Mouse (Mus musculus) CH12.LX (cell line): ENCODE measurements at regions not wholly inside any gene's neighbourhood (a gene's known extent, or its start where the extent isn't known, plus 50 kb on each side); places are given as distances from the start of the nearest gene placed in this dataset.
A peak's percentile ranks its signal among the peaks of the same experiment; 100 is the strongest.

Experiments
- DNase-seq: peaks from one replicate; pipeline ENCODE4 v3.0.0-alpha.2; 2013; ENCODE audit errors: extremely low read depth
- H3K27ac ChIP-seq: 2 replicates; pipeline ENCODE4 v1.5.1; 2012; ENCODE audit warnings: low read depth, mild to moderate bottlenecking, control low read depth, moderate library complexity; ENCODE audit not compliant: insufficient read depth
- H3K27me3 ChIP-seq: replicated peaks from 2 replicates; pipeline ENCODE3; 2012; ENCODE audit warnings: inconsistent platforms
- H3K36me3 ChIP-seq, 2 experiments: replicated peaks in 1 of 2; 2 replicates each; pipeline versions ENCODE3 to v1.6.1; 2012; ENCODE audit warnings: inconsistent platforms in 1 of 2, low read length in 1 of 2, mild to moderate bottlenecking in 1 of 2, mixed read lengths in 1 of 2, moderate library complexity in 1 of 2; ENCODE audit not compliant: control insufficient read depth in 1 of 2, insufficient read depth in 1 of 2
- H3K4me1 ChIP-seq, 2 experiments: 2 replicates each; pipeline ENCODE4 v1.6.1; 2012; ENCODE audit warnings: inconsistent platforms in 1 of 2, moderate library complexity in 1 of 2; ENCODE audit not compliant: insufficient read depth in 2 of 2, control insufficient read depth in 1 of 2
- H3K4me2 ChIP-seq: 2 replicates; pipeline ENCODE4 v1.6.1; 2012; ENCODE audit warnings: low read depth, mild to moderate bottlenecking, control low read depth; ENCODE audit not compliant: poor library complexity, insufficient read depth, severe bottlenecking
- H3K4me3 ChIP-seq, 3 experiments: fragments of 150-350 bp in 1 of 3; sonication (generic) in 1 of 3; replicated peaks in 1 of 3; 2 replicates each; pipeline versions ENCODE3 to v1.5.1; 2011 to 2012; ENCODE audit warnings: low read depth in 2 of 3, low read length in 2 of 3, mild to moderate bottlenecking in 2 of 3, moderate library complexity in 2 of 3, control low read depth in 1 of 3, improper control_type of control experiment in 1 of 3, inconsistent platforms in 1 of 3, mixed read lengths in 1 of 3; ENCODE audit not compliant: poor library complexity in 1 of 3
- H3K79me2 ChIP-seq: replicated peaks from 2 replicates; pipeline ENCODE4 v1.6.1; 2012; ENCODE audit warnings: mild to moderate bottlenecking, moderate library complexity; ENCODE audit not compliant: control insufficient read depth, poor library complexity, insufficient read depth, severe bottlenecking; ENCODE audit errors: extremely low read depth
- H3K9ac ChIP-seq: 2 replicates; pipeline ENCODE4 v1.6.1; 2012; ENCODE audit warnings: low read depth, mild to moderate bottlenecking, control low read depth, moderate library complexity; ENCODE audit not compliant: insufficient read depth
- H3K9me3 ChIP-seq: replicated peaks from 2 replicates; pipeline ENCODE3; 2012; ENCODE audit warnings: low read length, inconsistent platforms, mixed read lengths
- CHD1 ChIP-seq: IDR thresholded peaks from 2 replicates; pipeline ENCODE4 v1.6.1; 2012; ENCODE audit warnings: low read depth, low read length, improper control_type of control experiment, inconsistent platforms
- CHD2 ChIP-seq: IDR thresholded peaks from 2 replicates; pipeline ENCODE4 v1.6.1; 2011; ENCODE audit warnings: low read length, improper control_type of control experiment
- CTCF ChIP-seq, 2 experiments: IDR thresholded peaks in 1 of 2; conservative IDR thresholded peaks in 1 of 2; 2 replicates each; pipeline ENCODE4 v1.5.1; 2011 to 2012; ENCODE audit warnings: low read depth in 2 of 2, low read length in 2 of 2, improper control_type of control experiment in 1 of 2, inconsistent platforms in 1 of 2, mild to moderate bottlenecking in 1 of 2, moderate library complexity in 1 of 2
- ETS1 ChIP-seq: conservative IDR thresholded peaks from 2 replicates; pipeline ENCODE4 v1.6.1; 2012; ENCODE audit warnings: low read depth, mild to moderate bottlenecking, inconsistent platforms, low read length, improper control_type of control experiment, moderate library complexity
- JUN ChIP-seq: IDR thresholded peaks from 2 replicates; pipeline ENCODE4 v1.6.1; 2011; ENCODE audit warnings: low read depth, mild to moderate bottlenecking, low read length, improper control_type of control experiment, moderate library complexity; ENCODE audit not compliant: insufficient read depth
- MAFK ChIP-seq: IDR thresholded peaks from 2 replicates; pipeline ENCODE4 v1.6.1; 2011; ENCODE audit warnings: low read length, improper control_type of control experiment; ENCODE audit not compliant: insufficient replicate concordance
- MAZ ChIP-seq: IDR thresholded peaks from 2 replicates; pipeline ENCODE4 v1.6.1; 2012; ENCODE audit warnings: low read depth, mild to moderate bottlenecking, inconsistent platforms, low read length, improper control_type of control experiment, moderate library complexity
- MEF2A ChIP-seq: IDR thresholded peaks from 2 replicates; pipeline ENCODE4 v1.6.1; 2014; ENCODE audit warnings: low read depth, mild to moderate bottlenecking, inconsistent platforms, low read length, improper control_type of control experiment, borderline replicate concordance
- PAX5 ChIP-seq: IDR thresholded peaks from 2 replicates; pipeline ENCODE4 v1.6.1; 2012; ENCODE audit warnings: low read length, inconsistent platforms, mixed read lengths
- RAD21 ChIP-seq: IDR thresholded peaks from 2 replicates; pipeline ENCODE4 v1.6.1; 2011; ENCODE audit warnings: low read depth, mild to moderate bottlenecking, low read length, improper control_type of control experiment, moderate library complexity
- RCOR1 ChIP-seq: conservative IDR thresholded peaks from 2 replicates; pipeline ENCODE4 v1.6.1; 2012; ENCODE audit warnings: low read depth, mild to moderate bottlenecking, inconsistent platforms, low read length, improper control_type of control experiment
- SMC3 ChIP-seq: IDR thresholded peaks from 2 replicates; pipeline ENCODE4 v1.6.1; 2011; ENCODE audit warnings: low read depth, low read length, improper control_type of control experiment
- TBP ChIP-seq: conservative IDR thresholded peaks from 2 replicates; pipeline ENCODE4 v1.6.1; 2011; ENCODE audit warnings: low read depth, low read length, improper control_type of control experiment
- UBTF ChIP-seq: IDR thresholded peaks from 2 replicates; pipeline ENCODE4 v1.6.1; 2012; ENCODE audit warnings: low read depth, mild to moderate bottlenecking, inconsistent platforms, low read length, improper control_type of control experiment, moderate library complexity
- USF2 ChIP-seq: conservative IDR thresholded peaks from 2 replicates; pipeline ENCODE4 v1.6.1; 2011; ENCODE audit warnings: low read depth, low read length, improper control_type of control experiment
- ZC3H11A ChIP-seq: IDR thresholded peaks from 2 replicates; pipeline ENCODE4 v1.6.1; 2012; ENCODE audit warnings: low read depth, mild to moderate bottlenecking, inconsistent platforms, low read length, improper control_type of control experiment
- ZKSCAN1 ChIP-seq: IDR thresholded peaks from 2 replicates; pipeline ENCODE4 v1.6.1; 2012; ENCODE audit warnings: low read depth, inconsistent platforms, low read length, improper control_type of control experiment, borderline replicate concordance
- ZNF384 ChIP-seq: IDR thresholded peaks from 2 replicates; pipeline ENCODE4 v1.6.1; 2012; ENCODE audit warnings: low read depth, low read length, improper control_type of control experiment, inconsistent platforms
- dilution Hi-C: fragments of 300-500 bp; cut with MboI; formaldehyde crosslinking; loops from 2 replicates; pipeline ENCODE4 v1.14.3; 2020; ENCODE audit warnings: low sequenced_read_pairs; ENCODE audit not compliant: extremely low pct_unique_long_range_greater_than_20kb, extremely low pct_ligation_motif_present
- in situ Hi-C: fragments of 300-500 bp; cut with MboI; formaldehyde crosslinking; loops from 3 replicates; pipeline ENCODE4 v1.14.3; 2019; ENCODE audit warnings: low sequenced_read_pairs, low pct_ligation_motif_present, low pct_unique_long_range_greater_than_20kb, mixed read lengths

DNA sequence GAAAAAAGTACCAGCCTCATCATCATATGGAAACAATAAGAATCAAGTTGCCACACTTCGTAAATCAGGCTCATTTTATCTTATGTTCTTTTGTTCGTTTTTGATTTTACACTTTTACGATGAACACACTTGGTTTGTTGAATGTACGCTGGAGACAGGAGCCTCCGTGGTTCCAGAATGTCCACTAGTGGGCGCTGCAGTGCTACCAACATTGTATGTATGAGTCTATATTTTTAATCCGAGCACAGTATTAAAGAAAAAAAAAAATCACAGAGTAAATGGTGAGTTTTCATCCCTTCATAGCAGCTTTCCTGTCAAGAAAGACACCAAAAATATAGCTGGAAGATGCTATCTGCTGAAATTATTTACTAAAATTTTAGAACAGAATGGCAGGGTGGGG lies 60.6 kb upstream of the Zfhx3 start:
- TF ChIP-seq RAD21 (peak; percentile 83), SMC3 (peak; percentile 78), PAX5 (no peak), JUN (no peak), TBP (no peak), CTCF (conservative IDR thresholded peaks at IDR 0.05 in 1 of 2, IDR thresholded peaks at IDR 0.05 in 1 of 2; ENCODE audit: low read depth in 2 of 2, low read length in 2 of 2) (peak; percentile 89 to 91), RCOR1 (no peak), MAFK (no peak), ZNF384 (peak; percentile 78), ZC3H11A (peak; percentile 33; the same call in 1 of the 2 replicates)
- H3K9ac ChIP-seq = no peak overlapping the region
- no peaks in the 10 kb centered on the region for H3K36me3 ChIP-seq
- H3K4me3 ChIP-seq = no peak overlapping the region
- no peak overlapping the region for H3K4me2 ChIP-seq
- no peak overlapping the region for H3K27ac ChIP-seq
- no peaks in the 10 kb centered on the region for H3K27me3 ChIP-seq
- dilution Hi-C loops (no loop called here), in situ Hi-C loops (no loop called here)
- no peaks in the 10 kb centered on the region for H3K79me2 ChIP-seq
- DNase-seq = peak; percentile 63
- H3K9me3 ChIP-seq = no peaks in the 10 kb centered on the region
- peaks cover 0 to 8% of the 10 kb centered on the region in 2 experiments; a peak in 2 of 4 replicates for H3K4me1 ChIP-seq

DNA sequence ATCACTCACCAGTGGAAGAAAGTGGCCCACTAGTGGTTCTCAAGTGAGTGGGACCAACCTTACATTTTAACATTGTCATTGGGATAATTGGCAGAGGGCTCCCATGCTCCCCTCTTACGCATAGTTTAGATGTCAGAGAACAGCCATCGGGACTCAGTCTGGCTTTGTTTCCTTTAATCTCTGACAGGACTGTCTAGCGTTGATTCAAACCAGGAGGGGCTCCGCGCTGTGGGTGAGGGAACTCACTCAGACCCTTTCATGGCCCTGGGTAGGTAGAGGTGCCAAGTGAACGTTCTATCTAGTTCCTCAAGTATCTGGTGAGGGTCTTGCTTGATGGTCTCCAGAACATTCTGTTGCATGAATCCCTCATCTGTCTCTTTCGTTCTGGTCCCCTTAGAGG lies 56.9 kb upstream of the Zfhx3 start:
- H3K4me1 ChIP-seq = peaks cover 0 to 8% of the 10 kb centered on the region in 2 experiments; a peak in 2 of 4 replicates
- no peaks in the 10 kb centered on the region for H3K27me3 ChIP-seq
- TF ChIP-seq RAD21 = no peak
- TF ChIP-seq ZKSCAN1 = no peak
- no peak for TF ChIP-seq ETS1
- TF ChIP-seq PAX5 = no peak
- TF ChIP-seq RCOR1 = no peak
- TF ChIP-seq USF2 = no peak
- no peak for TF ChIP-seq MAZ
- no peak for TF ChIP-seq ZNF384
- no peak for TF ChIP-seq MEF2A
- TF ChIP-seq CHD1 = no peak
- no peak for TF ChIP-seq CHD2
- no peak for TF ChIP-seq JUN
- no peak for TF ChIP-seq UBTF
- no peak overlapping the region for H3K4me3 ChIP-seq
- no peaks in the 10 kb centered on the region for H3K36me3 ChIP-seq
- DNase-seq = no peak
- no peak overlapping the region for H3K27ac ChIP-seq
- no peaks in the 10 kb centered on the region for H3K79me2 ChIP-seq
- dilution Hi-C loops = no loop called here
- no peak overlapping the region for H3K9ac ChIP-seq
- H3K4me2 ChIP-seq = no peak overlapping the region
- in situ Hi-C loops = no loop called here
- no peaks in the 10 kb centered on the region for H3K9me3 ChIP-seq
